Mouse (Mus musculus) left cerebral cortex, postnatal 25 days (tissue): ENCODE measurements around the gene Olfr1019. TPM values are rescaled to one million over a fixed set of nuclear protein-coding genes. Genes with fewer than 3 reads are reported as not detected.

Source experiments
- DNase-seq, 2 experiments: peaks; one replicate each; pipeline ENCODE4 v3.0.0; 2022; ENCODE audit warnings: low spot score in 2 of 2, mixed read lengths in 1 of 2
- intact Hi-C: fragments of 180-260 bp; cut with DNase I; formaldehyde crosslinking; loops from one replicate; pipeline ENCODE4 v1.15.1; 2025
- total RNA-seq, 2 experiments: library from RNA; stranded (reverse); gene quantifications; 2 replicates each; pipeline ENCODE4 v1.2.3; 2021

Olfr1019 gene
- not detected for total RNA-seq

GRCm38 (mm10) chr2:85845383-85845782 lies at the start of gene Olfr1019:
Olfr1019 (minus strand) TSS chr2:85845483.
- intact Hi-C loops, result no loop called here
- no peak for DNase-seq

GRCm38 (mm10) chr2:85885340-85885739 lies 40.1 kb upstream of the Olfr1019 start, which contains the start of gene Olfr1023:
Olfr1023 (plus strand) TSS chr2:85885640.
- no peak for DNase-seq
- intact Hi-C loops, result no loop called here

GRCm38 (mm10) chr2:85868294-85868693 lies 23.0 kb upstream of the Olfr1019 start, which contains the start of gene Olfr1022:
Olfr1022 (plus strand) TSS chr2:85868594.
- DNase-seq, result no peak
- intact Hi-C loops, result no loop called here

- intact Hi-C loops, result no loop called here
- DNase-seq, result no peak
Measured at GRCm38 (mm10) chr2:85846730-85847129, 1.4 kb upstream of the Olfr1019 start, which contains the start of gene Olfr1020. Olfr1020 (plus strand) TSS chr2:85847030.

- intact Hi-C loops, result no loop called here
- no peak for DNase-seq
Measured at GRCm38 (mm10) chr2:85818179-85818578, 27.1 kb downstream of the Olfr1019 start, which contains the start of gene Olfr1018. Olfr1018 (plus strand) TSS chr2:85818479.

DNA sequence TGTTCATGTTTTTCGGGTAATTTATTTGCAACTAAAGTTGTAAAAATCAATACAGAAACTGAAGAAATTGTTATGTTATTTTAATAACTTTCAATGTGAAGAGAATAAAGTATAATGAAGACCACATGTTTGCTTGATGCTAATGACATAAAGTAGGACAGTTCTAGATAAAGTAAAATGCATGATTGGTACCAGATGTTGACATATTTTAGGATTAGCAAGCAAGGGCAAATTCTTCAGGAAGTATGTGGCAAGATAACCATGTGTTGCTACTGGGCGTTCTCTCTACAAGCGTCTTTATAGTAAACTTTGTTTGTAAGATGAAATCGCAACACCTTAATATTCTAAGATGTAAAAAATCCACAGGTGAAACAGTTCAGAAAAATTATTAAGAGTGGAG lies 40.8 kb downstream of the Olfr1019 start:
- no peak for DNase-seq
- intact Hi-C loops, result no loop called here

GRCm38 (mm10) chr2:85802444-85802843 lies 42.8 kb downstream of the Olfr1019 start, which contains the start of gene Olfr1016:
Olfr1016 (minus strand) TSS chr2:85802544.
- intact Hi-C loops, result no loop called here
- no peak for DNase-seq

GRCm38 (mm10) chr2:85792331-85792730 lies 53.0 kb downstream of the Olfr1019 start:
- DNase-seq, result no peak
- intact Hi-C loops, result no loop called here

Other genes with a start within 250 kb of the Olfr1019 start
- gene Olfr1000, start 233.6 kb downstream of the Olfr1019 start, total RNA-seq, result not detected
- not detected for gene Olfr1002, start 194.8 kb downstream of the Olfr1019 start, total RNA-seq
- gene Olfr154, start 181.0 kb downstream of the Olfr1019 start, total RNA-seq, result not detected
- gene Olfr1006, start 166.7 kb downstream of the Olfr1019 start, total RNA-seq, result not detected
- gene Olfr1008, start 156.1 kb downstream of the Olfr1019 start, total RNA-seq, result not detected
- gene Olfr1009, start 130.1 kb downstream of the Olfr1019 start, total RNA-seq, result not detected
- gene Olfr1012, start 82.7 kb downstream of the Olfr1019 start, total RNA-seq, result not detected
- gene Olfr1013, start 78.4 kb downstream of the Olfr1019 start, total RNA-seq, result not detected
- not detected for gene Olfr1014, start 72.8 kb downstream of the Olfr1019 start, total RNA-seq
- not detected for gene Olfr1015, start 63.5 kb downstream of the Olfr1019 start, total RNA-seq
- not detected for gene Olfr1016, start 42.9 kb downstream of the Olfr1019 start, total RNA-seq
- gene Olfr1018, start 27.0 kb downstream of the Olfr1019 start, total RNA-seq, result not detected
- gene Olfr1020, start 1.5 kb upstream of the Olfr1019 start, total RNA-seq, result not detected
- not detected for gene Olfr1022, start 23.1 kb upstream of the Olfr1019 start, total RNA-seq
- not detected for gene Olfr1023, start 40.2 kb upstream of the Olfr1019 start, total RNA-seq
- gene Olfr1024, start 59.6 kb upstream of the Olfr1019 start, total RNA-seq, result not detected
- gene Olfr1025-ps1, start 69.7 kb upstream of the Olfr1019 start, total RNA-seq, result not detected
- gene Olfr1026, start 76.1 kb upstream of the Olfr1019 start, total RNA-seq, result not detected
- gene Olfr1028, start 105.0 kb upstream of the Olfr1019 start, total RNA-seq, result not detected
- gene Olfr1029, start 128.4 kb upstream of the Olfr1019 start, total RNA-seq, result not detected
- gene Olfr1030, start 133.8 kb upstream of the Olfr1019 start, total RNA-seq, result not detected
- gene Olfr1031, start 144.8 kb upstream of the Olfr1019 start, total RNA-seq, result not detected
- not detected for gene Olfr1032, start 160.1 kb upstream of the Olfr1019 start, total RNA-seq
- gene Olfr1033, start 175.2 kb upstream of the Olfr1019 start, total RNA-seq, result not detected
- gene Olfr1034, start 200.4 kb upstream of the Olfr1019 start, total RNA-seq, result not detected
- gene Olfr1036, start 228.5 kb upstream of the Olfr1019 start, total RNA-seq, result not detected
- not detected for gene Olfr1037, start 241.9 kb upstream of the Olfr1019 start, total RNA-seq